Mouse (Mus musculus) spleen, postnatal 4 days (tissue): Measurements from ENCODE around the gene Macf1.

Experiments
- DNase-seq, 2 experiments: peaks; one replicate each; pipeline ENCODE4 v3.0.0; 2022; ENCODE audit warnings: low spot score in 2 of 2

Macf1 gene

GRCm38 (mm10) chr4:123409034-123409692, 275.0 kb downstream of the Macf1 start:
- DNase-seq = no peak

DNA sequence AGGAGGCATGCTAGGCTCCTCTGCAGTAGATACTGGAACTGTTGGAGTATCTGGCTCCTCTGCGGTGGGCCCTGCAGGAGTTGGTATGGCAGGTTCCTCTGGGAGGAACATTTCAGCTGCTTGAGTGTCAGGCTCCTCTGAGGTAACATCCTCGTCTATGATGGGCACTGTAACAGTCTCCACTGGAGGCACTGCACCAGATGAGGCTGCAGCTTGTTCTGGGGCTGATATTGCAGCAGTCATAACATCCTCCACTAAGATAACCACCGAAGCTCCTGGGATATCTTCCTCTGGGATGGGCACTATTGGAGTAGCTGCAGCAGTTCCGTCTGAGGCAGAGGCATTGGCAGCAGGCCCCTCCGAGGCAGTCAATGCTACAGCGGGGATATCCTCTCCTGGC, 276.4 kb downstream of the Macf1 start:
- no peak for DNase-seq

DNA sequence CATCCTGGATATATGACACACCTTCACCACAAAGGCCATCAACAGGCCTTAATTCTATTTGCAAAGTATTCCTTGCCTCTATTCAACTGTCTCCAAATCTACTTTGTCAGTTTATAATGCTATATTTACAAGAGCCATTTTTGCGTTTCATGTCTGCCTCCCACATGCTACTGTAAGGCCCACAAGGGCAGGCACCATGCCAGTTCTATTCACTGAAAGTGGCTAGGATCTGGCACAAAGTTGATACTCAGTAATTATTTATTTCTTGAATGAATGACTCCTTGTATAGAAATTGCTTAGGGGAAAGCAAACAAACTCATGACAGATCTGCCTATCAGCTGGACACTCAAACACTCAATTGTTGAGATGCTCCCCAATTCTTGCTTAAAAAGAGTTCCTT, 280.1 kb downstream of the Macf1 start:
- DNase-seq = no peak

DNA sequence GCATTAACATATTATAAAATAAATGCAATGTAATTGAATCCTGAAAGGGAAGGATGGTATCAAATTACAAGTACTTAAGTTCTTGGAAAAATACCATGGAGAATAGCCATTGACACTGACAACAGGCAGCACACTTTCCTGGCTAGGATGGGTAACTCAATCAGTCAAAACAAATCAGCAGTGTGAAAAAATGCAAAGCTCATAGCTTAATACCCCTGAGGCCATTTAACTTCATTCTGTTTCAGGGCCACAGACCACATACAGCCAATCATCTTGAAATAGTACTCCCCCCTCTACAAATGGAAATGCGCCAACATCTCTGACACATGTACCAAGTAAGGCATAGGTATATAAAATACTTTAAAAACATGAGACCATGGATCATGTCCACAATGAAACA, 281.9 kb downstream of the Macf1 start:
- DNase-seq = no peak

DNA sequence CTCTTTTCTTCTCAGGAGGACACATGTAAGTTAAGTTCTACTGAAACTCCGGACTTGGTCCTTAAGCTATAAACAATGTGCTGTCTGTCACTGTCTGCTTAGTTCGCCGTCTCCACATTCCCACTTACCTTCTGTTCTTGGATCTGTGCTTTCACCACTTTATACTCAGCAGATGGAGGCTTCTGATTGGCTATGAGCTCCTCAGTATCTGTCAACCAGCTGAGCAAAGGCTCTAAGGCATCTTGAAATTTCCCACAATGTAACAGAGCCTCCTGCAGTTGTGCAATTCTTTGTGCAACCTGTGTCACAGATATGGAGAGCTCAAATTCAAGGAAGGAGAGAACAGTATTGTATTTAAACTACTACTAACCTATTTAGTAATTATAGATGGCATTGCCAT, 282.9 kb downstream of the Macf1 start:
- no peak for DNase-seq

- no peak for DNase-seq
Measured at GRCm38 (mm10) chr4:123397643-123398434, 286.3 kb downstream of the Macf1 start.

GRCm38 (mm10) chr4:123397049-123397448, 287.1 kb downstream of the Macf1 start:
- DNase-seq = no peak

DNA sequence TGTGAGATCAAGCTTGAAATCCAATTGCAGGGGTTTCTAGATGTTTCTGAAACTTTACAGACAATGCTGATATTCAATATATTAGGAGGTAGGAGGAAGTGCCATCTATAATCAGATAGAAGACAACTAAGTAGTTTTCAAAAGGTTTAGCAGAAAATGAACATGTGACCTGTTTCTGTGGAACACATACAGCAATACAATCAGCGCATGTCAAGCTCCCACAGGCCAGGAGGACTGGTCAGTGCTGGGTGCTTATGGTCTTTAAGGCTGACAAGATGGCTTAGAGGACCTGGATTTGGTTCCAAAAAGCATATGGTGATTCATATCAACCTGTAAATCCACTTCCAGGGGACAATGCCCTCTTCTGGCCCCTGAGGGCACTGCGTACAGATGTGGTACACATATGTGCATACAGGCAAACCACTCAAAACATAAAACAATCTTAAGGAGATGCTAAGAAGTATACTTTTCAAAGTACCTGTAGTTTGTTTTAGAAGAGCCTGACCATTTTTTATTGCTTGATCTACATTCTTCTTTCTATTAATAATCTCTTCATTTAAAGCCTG, 288.6 kb downstream of the Macf1 start:
- DNase-seq = no peak

DNA sequence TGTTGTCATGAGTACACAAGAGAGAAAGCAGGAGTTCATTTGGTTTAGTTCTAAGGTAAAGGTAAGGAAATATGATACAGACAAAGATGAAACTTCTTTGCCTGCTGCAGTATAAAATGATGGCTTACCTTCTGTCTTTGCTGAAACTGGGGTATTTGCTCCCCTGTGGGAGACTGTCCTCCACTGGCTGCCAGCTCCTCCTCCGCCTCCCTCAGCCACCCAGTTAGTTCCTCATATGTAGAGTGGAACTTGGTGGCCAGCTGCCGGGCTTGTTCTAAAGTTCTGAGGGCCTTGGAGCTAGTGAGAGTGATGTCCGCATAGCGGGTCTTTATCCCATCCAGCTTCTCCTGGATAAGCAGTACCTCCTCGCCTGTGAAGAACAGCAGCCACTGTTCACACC, 289.3 kb downstream of the Macf1 start:
- no peak for DNase-seq

DNA sequence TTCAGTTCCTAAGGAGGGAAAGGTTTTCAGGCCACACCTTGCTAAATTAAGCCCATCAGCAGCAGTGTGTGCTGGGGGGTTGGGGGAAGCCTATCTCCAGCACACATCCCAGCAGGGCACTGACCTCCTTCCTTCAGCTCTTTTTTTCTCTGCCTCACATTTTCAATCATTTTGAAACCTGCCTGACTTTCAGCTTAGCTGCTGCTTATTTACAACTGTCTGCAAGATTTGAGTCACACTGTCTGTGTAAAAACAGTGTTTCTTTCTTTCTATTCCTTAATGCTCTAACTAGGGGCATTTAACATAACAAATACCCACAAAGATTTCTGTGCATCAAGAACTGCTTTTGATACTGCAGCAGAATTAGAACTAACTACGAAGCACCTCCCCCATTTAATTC, 289.9 kb downstream of the Macf1 start:
- no peak for DNase-seq

DNA sequence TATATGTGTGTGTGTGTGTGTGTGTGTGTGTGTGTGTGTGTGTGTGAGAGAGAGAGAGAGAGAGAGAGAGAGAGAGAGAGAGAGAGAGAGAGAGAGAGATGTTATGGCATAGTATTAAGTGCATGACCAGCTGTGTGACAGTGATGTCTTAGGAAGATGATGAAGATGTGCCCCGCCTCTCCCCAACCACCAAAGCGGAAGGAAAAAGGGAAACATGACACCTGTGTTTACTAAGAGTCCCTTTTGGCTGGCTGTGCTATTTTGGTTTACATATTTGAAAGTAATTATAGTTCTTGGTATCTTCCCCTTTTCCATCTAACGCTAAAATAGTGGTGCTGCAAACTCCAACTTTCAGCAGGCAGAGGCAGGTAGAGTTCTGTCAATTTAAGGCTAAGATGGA, 291.2 kb downstream of the Macf1 start:
- DNase-seq = no peak

GRCm38 (mm10) chr4:123392187-123392586, 292.0 kb downstream of the Macf1 start:
- DNase-seq = no peak

DNA sequence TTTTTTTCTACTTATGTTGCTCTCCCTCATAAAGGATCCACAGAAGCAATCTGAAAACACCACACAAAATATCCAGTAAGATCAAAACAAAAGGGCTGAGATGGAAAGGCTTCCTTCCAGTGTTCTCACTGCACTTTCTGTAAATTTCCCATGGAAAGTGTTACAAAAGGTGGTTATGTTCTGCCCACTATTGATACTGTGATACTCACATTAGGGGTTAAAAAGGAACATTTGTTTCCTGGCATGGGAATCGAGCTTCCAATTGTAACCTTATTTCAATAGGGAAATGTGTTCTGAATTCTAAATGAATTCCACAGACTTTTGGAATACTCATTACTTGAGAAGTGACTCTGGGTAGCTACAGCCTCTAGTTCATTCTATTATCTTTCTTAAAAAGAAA, 299.1 kb downstream of the Macf1 start:
- no peak for DNase-seq

GRCm38 (mm10) chr4:123383173-123383572, 301.0 kb downstream of the Macf1 start:
- no peak for DNase-seq

DNA sequence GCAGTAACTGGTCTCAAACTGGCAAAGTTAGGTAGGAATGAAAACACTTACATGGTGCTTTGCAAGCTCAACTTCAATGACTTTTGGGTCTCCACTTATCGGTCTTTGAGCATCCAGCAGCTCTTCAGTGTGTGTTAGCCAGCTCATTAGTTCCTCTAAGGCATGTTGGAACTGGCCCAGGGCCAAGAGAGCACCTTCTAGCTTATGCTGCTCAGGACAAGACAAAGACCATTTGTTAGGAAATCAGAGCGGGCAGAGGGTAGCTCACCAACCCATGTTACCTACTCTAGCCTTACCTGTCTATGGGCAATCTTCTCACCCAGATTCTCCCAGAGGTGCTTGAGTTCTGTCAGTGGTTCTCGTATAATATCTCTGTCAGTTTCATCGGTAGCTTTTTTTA, 302.1 kb downstream of the Macf1 start:
- DNase-seq = no peak

DNA sequence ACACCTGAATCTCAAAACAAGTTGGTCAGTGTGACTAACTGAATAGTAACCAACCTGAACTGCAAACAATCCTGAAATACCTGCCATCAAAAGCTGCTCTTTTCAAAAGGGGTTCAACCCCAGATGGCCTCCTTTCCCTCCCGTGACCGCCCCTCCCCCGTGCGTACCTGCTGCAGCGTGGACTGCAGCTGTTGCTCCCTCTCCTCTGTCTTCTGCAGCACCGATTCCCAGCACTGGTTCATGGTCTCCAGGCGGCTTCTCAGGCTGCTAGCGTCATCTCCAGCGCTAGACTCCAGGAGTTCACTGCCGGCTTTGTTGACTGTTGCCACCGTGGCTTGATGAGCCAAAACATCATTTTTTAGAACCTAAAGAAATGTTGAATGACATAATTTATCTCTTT, 302.6 kb downstream of the Macf1 start:
- DNase-seq = no peak

- no peak for DNase-seq
Measured at GRCm38 (mm10) chr4:123376031-123376430, 308.1 kb downstream of the Macf1 start.

DNA sequence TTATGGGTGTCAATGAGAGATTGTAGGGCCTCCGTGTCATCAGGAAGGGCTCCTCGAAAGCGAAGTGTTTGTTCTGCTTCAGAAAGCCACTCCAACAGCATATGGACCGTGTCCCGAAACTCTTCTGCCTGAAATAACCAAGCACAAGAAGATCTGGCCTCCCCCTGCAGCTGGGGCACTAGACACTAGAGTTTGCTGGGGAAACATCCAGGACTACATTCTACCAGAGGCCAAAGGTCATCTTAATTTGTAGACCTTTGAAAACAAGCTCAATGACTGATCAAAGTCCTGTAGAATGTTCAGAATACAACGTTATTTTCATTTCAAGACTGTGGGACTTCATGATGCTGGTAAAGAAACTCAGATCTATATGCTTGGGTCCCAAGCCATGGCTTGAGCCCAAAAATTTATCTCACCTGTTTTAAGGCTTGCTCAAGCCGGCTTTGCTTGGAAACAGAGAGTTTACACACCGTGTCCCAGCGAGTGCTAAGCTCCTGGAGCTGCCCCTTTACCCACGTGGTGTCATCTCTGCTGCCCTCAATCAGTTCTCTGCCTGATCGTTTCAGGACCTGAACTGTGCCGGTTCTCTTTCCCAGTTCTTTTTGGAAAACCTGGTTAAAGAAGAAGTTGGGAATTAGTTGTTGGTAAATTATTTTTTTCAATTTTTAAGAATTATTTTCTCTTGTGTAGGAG, 309.7 kb downstream of the Macf1 start:
- no peak for DNase-seq

DNA sequence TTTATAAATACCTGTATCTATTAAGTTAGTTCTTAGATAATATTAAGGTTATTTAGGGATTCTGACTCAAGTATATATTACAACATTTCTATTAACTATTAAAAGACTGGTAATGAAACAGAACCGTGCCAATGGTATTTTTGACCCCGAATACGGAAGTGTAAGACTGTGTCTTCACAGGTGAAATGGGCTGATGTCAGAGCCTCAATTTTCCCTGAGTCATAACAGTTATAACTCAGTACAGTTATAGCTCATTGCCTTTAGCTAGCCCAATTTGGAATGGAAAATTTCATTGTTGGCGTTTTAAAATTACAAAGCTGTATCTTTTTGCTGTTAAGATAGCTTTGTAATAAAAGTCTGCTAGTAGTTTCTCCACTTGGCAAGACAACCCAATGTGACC, 320.6 kb downstream of the Macf1 start:
- DNase-seq = no peak

DNA sequence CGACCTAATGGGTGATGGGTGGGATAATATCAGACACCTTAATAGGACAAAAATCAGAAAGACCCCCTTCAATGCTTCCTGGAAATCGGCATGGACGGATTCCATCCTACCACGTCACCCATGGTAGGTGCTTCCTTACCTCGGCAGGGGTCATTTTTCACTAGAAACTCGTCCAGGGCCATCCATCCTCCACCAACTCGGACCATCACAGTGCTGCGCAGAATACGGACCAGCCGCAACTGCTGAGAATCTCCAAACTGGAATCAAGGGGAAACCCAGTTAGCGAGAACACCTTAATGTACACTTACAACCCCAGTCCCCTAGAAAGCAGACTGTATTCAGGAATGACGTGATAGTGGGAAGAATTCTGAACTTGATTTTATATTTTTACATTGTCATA, 323.4 kb downstream of the Macf1 start:
- DNase-seq = no peak

GRCm38 (mm10) chr4:123358613-123359012, 325.5 kb downstream of the Macf1 start:
- DNase-seq = no peak

- no peak for DNase-seq
Measured at GRCm38 (mm10) chr4:123355941-123356340, 328.2 kb downstream of the Macf1 start.
